Mouse (Mus musculus): ENCODE data around the gene Grtp1.

GRCm38 (mm10) chr8:13150929-13151328 is 49.5 kb downstream of the Grtp1 start:
- TF ChIP-seq CTCF (IDR thresholded peaks at IDR 0.05; ENCODE audit: low read depth, low read length): no peak
- no peak for TF ChIP-seq POLR2A (IDR thresholded peaks at IDR 0.05; ENCODE audit: insufficient read depth, low read length)
- no peak for TF ChIP-seq EP300 (IDR thresholded peaks at IDR 0.05; ENCODE audit: insufficient read depth, low read depth, low read length)

All from ES-Bruce4 (cell line).